Comparison of ENCODE assay signal across 9 mouse cellular contexts in the genomic region with DNA sequence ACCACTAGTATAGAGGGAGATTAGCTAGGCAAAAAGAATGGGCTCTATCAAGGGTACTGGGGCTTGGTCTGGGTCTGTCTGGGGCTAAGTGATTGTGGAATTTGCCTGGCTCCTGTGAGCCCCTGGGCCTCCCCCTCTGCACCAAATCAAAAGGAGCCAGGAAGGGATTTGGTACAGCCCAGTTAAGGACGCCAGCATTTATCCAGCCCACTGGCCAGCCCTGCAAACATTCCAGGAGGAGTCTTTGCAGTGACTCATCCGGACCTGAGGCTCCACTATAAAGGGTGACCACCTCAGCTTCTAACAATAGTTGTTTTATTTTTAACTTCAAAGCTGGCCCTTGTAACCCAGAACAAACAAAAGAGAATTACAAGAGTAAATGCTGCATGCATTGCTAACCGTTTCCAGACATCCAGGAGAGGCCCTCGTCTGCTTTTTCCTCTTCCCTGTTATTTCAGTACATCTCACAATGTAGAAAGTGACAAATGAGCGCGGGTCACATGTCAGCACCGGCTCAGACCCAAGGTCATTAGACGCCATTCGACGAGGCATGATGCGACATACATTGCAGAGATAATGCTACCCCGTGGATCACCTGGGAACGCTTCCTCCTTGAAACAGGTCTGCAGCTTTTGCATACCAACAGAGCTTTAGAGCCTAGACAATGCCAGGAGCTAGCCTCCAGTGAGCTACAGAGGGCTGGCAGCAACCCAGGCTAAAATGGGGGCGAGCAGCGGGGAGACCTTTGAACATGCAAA.
DNase-seq lines count a peak whose midpoint lies in the region; TF ChIP-seq lines count a peak whose summit lies in the region.
"Had no signal": no experiment of that assay in that cellular context is flagged by ENCODE, and none has a peak within 500 bp of the region (broad histone marks: within the 10 kb centered on the region; RNA-seq: fewer than 3 reads in every experiment).

No protein-coding gene starts in this region.

- no peaks in the 10 kb centered on the region for H3K4me1 ChIP-seq in brown adipose tissue, adult 24 weeks (ENCODE audit: control insufficient read depth, insufficient read depth, insufficient read length, low read length)
- peaks cover 13% of the 10 kb centered on the region for H3K4me1 ChIP-seq in heart, embryonic 10.5 days

- H3K36me3 ChIP-seq in heart, embryonic 10.5 days: peaks cover 5% of the 10 kb centered on the region; the same call in 1 of the 2 replicates

- intact Hi-C loops in left cerebral cortex, adult 2 months (cut with DNase I): no loop called here

- H3K4me3 ChIP-seq in left cerebral cortex, adult 2 months: no peak overlapping the region
- H3K4me3 ChIP-seq in brown adipose tissue, adult 24 weeks (ENCODE audit: insufficient read depth, low read depth, low read length): no peak overlapping the region
- H3K4me3 ChIP-seq in heart, embryonic 10.5 days: no peak overlapping the region

- no peak for DNase-seq in left cerebral cortex, adult 2 months (ENCODE audit: extremely low spot score in 1 of 2, low spot score in 2 of 2)
- no peak for DNase-seq in left cerebral cortex, adult 18-20 months (ENCODE audit: low spot score in 2 of 2)
- no peak for DNase-seq in heart, embryonic 10.5 days (ENCODE audit: low spot score)
- DNase-seq in lung, postnatal 4 days: peak; percentile 16 to 43
- DNase-seq in adipocyte (ENCODE audit: low spot score): no peak
- DNase-seq in T-cell, adult 2 months (ENCODE audit: low spot score): no peak
- no peak for DNase-seq in right cerebral cortex, postnatal 4 days
- DNase-seq: thymus, postnatal 36 days had no signal

- no peaks in the 10 kb centered on the region for H3K9me3 ChIP-seq in heart, embryonic 10.5 days

- TF ChIP-seq CTCF in left cerebral cortex, adult 2 months (IDR thresholded peaks at IDR 0.05): no peak

- no peaks in the 10 kb centered on the region for H3K27me3 ChIP-seq in heart, embryonic 10.5 days (ENCODE audit: insufficient read depth, poor library complexity, severe bottlenecking)

- H3K27ac ChIP-seq in left cerebral cortex, adult 2 months: peak overlapping the region; percentile 51
- H3K27ac ChIP-seq in brown adipose tissue, adult 24 weeks (replicated peaks; ENCODE audit: low read depth, low read length): peak overlapping the region; percentile 19; the same call in 1 of the 2 replicates
- peak overlapping the region; percentile 74 for H3K27ac ChIP-seq in heart, embryonic 10.5 days

- 42% methylated on average over 15 of the region's 15 CpGs for WGBS in heart, embryonic 10.5 days

Comparison
In these comparisons a context has a peak if more than half of its experiments do, and no peak if none do; other contexts are left out.
1. DNase-seq: peak in lung, postnatal 4 days (2 of 2); none in left cerebral cortex, adult 2 months (0 of 2), left cerebral cortex, adult 18-20 months (0 of 2), heart, embryonic 10.5 days (single experiment), adipocyte (single experiment), T-cell, adult 2 months (single experiment) and right cerebral cortex, postnatal 4 days (single experiment).
2. H3K27ac ChIP-seq: peak in every context shown above with its lines; median percentile 74 in heart, embryonic 10.5 days; 51 in left cerebral cortex, adult 2 months; 19 in brown adipose tissue, adult 24 weeks.